Mouse (Mus musculus): ENCODE data around the gene Esp8.

DNA sequence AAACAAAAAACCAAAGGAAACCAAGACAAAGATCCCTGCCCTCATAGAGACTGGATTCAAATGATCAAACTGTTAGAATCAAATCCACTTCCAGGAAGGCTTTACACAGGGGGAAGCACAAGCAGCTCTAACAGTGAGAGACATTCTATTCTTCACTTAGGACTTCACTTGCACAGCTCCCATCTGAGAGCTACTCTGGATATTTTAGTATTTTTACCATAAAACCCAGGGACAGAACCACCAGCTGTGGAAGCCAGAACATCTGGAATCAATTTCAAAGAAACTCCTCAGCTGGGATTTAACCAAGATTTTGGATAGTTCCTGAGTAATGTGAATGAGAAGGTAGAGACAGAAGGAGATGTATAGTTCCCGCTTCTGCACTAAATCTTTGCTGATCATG lies 33.6 kb downstream of the Esp8 start:
- no peak for TF ChIP-seq CTCF (IDR thresholded peaks at IDR 0.05; ENCODE audit: extremely low read depth, insufficient read depth, insufficient read length, insufficient replicate concordance)
- no peak for TF ChIP-seq POLR2A (IDR thresholded peaks at IDR 0.05; ENCODE audit: low read depth, low read length)

Data from spleen, adult 2 months (tissue).